Comparison of ENCODE assay signal across 8 mouse cellular contexts in genomic region chr15:33924094-33924890, GRCm38 (mm10).
DNase-seq lines count a peak whose midpoint lies in the region; ATAC-seq lines count a peak whose summit lies in the region.

No protein-coding gene starts in this region.

- 56% methylated on average over 5 of the region's 5 CpGs for WGBS in embryonic facial prominence, embryonic 11.5 days

- intact Hi-C loops in heart, postnatal 25 days (cut with DNase I) = no loop called here

- no peaks in the 10 kb centered on the region for H3K4me1 ChIP-seq in embryonic facial prominence, embryonic 11.5 days (ENCODE audit: control insufficient read depth, insufficient read depth, low read length)

- H3K9ac ChIP-seq in embryonic facial prominence, embryonic 11.5 days (replicated peaks; ENCODE audit: low read length) = no peak overlapping the region

- no peak overlapping the region for H3K27ac ChIP-seq in embryonic facial prominence, embryonic 11.5 days (replicated peaks; ENCODE audit: low read depth, low read length)

- DNase-seq in kidney, postnatal 4 days = peak; percentile 30 to 48
- no peak for DNase-seq in kidney, adult 18-20 months
- peak; percentile 62 for DNase-seq in embryonic facial prominence, embryonic 11.5 days (ENCODE audit: low spot score)
- DNase-seq in heart, postnatal 25 days (ENCODE audit: low spot score) = peak; percentile 45
- peak; percentile 43 to 50 for DNase-seq in right cerebral cortex, adult 2 months (ENCODE audit: low spot score in 2 of 2)
- no peak for DNase-seq in cerebellum, adult 9-10 months
- DNase-seq in cerebellum, postnatal 4 days (ENCODE audit: low spot score in 2 of 2) = no peak
- DNase-seq in testis, postnatal 14 days (ENCODE audit: low spot score) = no peak

- no peak overlapping the region for H3K4me2 ChIP-seq in embryonic facial prominence, embryonic 11.5 days (ENCODE audit: low read depth, low read length)

- no peaks in the 10 kb centered on the region for H3K27me3 ChIP-seq in embryonic facial prominence, embryonic 11.5 days (ENCODE audit: control insufficient read depth, insufficient read depth, low read length)

- no peaks in the 10 kb centered on the region for H3K36me3 ChIP-seq in embryonic facial prominence, embryonic 11.5 days (replicated peaks; ENCODE audit: control insufficient read depth, insufficient read depth, low read depth, low read length)

- H3K9me3 ChIP-seq in embryonic facial prominence, embryonic 11.5 days (replicated peaks; ENCODE audit: control insufficient read depth, low read length) = no peaks in the 10 kb centered on the region

- H3K4me3 ChIP-seq in embryonic facial prominence, embryonic 11.5 days (ENCODE audit: low read depth, low read length) = no peak overlapping the region

- no peak for ATAC-seq in embryonic facial prominence, embryonic 11.5 days (replicated peaks; ENCODE audit: insufficient number of reproducible peaks, low FRiP score, low TSS enrichment, low read depth)

Comparison
In these comparisons a context has a peak if more than half of its experiments do, and no peak if none do; other contexts are left out.
1. DNase-seq: peak in kidney, postnatal 4 days (2 of 2), embryonic facial prominence, embryonic 11.5 days (single experiment), heart, postnatal 25 days (single experiment) and right cerebral cortex, adult 2 months (2 of 2); none in kidney, adult 18-20 months (single experiment), cerebellum, adult 9-10 months (single experiment), cerebellum, postnatal 4 days (0 of 2) and testis, postnatal 14 days (single experiment).